Mouse (Mus musculus) lung, postnatal 10 days (tissue): Measurements from ENCODE around the gene Asah2.

Experiments
- DNase-seq: peaks from one replicate; pipeline ENCODE4 v3.0.0; 2021

The Asah2 gene

DNA sequence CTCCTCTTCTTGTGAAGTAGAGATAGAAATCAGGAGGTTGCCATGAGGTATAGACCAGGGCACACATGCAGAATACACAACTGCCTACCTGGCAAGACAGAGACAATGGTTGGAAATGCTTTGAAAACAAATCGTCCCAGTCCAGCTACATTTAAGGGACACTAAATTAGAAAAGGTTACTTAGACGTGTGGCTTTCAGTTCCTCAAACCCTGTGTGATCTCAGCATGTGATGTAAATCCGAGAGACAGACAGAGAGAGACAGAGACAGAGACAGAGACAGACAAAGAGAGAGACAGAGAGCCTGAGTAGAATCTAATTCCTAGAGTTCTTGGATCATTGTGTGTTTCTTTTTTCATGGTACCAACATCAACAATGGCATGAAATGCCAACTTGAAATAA lies 136.6 kb downstream of the Asah2 start:
- DNase-seq: no peak

DNA sequence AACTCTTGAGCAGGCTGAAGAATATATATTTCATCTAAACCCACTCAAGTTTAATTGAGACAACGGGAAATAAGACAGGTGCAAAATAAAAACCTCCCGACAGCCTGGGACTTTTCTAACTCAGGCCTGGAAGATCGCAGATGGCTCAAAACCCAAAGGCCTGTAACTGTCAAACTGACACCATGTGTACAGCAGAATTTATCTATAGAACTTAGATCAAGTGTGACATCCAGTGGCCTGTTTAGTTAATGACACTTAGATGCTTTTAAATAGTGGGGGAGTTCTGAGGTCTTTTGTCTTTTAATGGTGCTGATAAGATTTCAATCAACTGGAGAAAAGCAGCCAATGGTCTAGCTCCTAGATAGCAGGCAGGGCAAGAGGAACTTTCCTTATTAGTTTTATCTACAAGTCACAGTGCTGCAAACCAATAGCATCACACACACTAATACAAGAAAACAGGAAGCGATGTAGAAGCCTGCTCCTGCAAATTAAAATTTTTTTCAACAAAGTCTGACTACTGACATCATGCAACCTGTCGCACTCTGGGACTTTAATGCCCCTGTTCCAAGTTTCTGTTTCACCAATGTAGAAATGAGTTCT lies 140.0 kb downstream of the Asah2 start:
- DNase-seq: peak; percentile 8

DNA sequence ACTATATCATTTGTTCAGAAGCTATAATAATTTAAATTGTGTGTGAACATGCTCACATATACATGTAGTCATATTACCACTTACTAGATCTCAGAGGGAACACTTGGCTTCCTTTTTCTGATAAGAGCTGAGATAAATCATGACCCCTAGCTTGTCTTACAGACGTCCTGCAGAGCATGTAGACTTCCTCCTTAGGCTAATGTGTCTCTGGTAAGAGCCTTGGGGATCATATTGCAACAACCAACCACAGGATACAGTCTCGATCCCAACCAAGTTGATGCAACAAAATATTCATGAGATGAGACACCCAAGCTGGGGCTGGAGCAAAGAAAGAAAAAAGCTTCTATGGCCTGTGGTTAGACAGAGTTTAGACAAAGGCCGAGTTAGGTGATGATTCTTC lies 144.9 kb downstream of the Asah2 start:
- DNase-seq: no peak

DNA sequence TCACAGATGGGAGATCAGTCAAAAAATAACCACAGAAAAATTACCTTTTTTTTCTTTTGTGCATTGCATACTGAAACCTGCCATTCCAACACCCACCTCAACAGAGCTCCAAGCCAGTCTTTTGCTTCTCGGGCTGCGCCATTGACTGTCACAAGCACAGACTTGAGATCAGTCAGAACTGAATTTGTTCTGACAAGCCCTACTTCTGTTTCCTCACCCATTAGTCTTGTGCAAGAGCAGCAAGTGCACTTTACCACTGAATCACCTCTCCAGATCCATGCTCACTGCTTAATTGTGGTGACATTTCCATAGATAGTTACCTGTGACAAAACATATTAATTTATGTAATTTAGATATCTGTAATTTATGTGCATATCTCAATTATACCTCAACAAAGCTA lies 147.6 kb downstream of the Asah2 start:
- DNase-seq: no peak

DNA sequence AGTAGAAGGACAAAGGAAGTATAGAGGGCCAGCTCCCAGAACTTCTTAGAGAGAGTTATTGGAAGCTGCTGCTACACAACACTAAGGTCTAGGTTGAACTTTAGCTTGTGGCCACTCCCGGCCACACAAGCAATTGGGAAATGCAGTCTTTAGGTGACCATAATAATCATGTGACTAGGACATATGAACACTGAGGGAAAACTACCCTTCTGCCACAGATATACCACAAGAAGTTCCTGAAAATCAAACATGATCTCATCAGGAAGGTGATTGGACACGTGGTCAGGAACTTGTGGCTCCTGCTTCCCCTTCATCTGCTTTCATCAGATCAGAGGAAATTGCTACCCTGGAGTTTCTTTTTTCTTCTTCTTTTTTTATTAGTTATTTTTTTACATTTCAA lies 151.7 kb downstream of the Asah2 start:
- DNase-seq: no peak

DNA sequence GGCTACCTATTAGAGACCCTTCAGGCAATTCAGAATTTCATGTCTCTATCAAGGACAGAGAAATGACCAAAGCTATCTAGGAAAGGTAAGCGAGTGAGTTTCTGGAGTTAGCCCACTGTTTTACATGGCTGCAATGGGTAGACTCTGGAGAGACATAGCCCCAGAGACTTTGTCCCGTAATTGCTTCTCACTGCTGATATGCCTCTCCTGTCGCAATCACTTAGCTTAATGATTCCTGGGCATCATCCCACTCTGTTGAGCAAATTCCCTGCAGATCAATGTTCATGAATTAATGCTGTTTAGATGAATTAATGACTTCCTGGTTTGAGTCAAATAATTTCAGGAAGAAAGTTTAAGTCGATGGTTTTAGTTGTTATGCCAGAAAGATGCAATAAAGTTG lies 153.3 kb downstream of the Asah2 start:
- DNase-seq: no peak

DNA sequence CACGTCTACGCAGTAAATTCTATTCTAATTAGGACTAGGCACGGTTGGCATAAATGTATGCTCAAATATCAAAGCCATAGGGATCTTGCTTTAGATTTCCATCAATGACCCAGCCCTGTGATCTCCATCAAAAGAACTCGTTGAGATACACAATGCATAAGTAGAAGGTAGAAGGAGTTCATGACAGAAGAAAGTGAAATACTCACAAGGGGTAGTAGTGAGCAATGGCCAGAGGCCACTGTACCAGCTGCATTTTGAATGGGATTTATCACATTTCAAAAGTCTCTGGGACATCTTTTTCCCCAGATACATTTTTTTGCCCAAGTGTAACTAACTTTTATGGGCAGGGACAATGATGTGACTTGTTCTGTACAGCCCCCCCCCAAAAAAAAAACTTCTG lies 153.7 kb downstream of the Asah2 start:
- no peak for DNase-seq

DNA sequence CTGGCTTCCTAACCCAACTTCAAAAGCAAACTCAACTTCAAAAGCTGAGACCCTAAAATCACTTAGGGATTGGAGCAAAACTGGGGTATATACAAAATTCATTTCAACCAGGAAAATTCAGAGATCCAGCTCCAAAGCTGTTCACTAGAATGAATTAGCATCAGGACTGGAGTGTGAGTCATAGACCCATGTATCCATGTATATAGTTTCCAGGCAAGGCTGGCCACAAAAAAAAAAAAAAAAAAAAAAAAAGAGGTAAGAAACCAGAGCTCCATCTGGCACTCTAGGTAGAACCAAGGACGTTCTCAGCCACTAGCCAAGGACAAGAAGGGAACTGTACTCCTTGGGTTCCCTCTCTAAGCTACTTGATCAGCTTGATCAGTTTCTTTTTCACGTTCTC lies 154.2 kb downstream of the Asah2 start:
- DNase-seq: no peak

DNA sequence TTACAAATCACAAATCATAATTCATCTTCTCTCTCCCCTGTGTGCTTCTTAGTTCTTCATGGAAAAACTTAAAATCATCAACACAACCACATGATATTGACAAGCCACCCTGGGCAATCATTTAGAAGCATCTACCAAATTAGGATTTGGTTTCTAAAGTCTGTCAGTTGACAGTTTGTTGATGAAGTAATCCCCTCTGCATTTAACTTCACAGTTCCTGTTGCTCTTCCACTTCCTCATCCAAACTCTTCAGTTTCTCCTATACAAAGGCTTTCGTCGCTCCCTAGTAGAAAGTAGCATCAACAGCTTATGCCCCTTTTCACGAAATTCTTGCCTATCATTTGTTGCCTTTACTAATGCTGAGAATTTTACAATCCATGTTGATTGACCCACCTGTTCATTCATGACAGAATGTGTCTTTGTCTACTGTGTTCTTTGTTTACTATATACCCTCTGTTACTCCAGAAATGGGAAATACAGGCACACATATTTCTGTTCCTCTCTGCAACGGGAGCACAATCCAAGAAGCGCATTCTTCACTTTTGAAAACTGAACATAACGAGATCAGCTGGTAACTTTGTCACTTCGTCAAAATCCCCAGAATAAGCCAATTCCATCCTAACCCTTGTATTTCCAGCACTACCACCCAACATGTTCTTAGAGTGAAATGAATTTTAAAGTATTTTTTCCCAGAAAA lies 157.1 kb downstream of the Asah2 start:
- no peak for DNase-seq
